Mouse (Mus musculus) spleen, postnatal 36 days (tissue): Measurements from ENCODE around the gene Greb1.
A peak's percentile ranks its signal among the peaks of the same experiment; 100 is the strongest.

Source experiments
- DNase-seq, 2 experiments: peaks; one replicate each; pipeline ENCODE4 v3.0.0; 2022; ENCODE audit warnings: low spot score in 2 of 2, mixed read lengths in 1 of 2

The Greb1 gene

DNA sequence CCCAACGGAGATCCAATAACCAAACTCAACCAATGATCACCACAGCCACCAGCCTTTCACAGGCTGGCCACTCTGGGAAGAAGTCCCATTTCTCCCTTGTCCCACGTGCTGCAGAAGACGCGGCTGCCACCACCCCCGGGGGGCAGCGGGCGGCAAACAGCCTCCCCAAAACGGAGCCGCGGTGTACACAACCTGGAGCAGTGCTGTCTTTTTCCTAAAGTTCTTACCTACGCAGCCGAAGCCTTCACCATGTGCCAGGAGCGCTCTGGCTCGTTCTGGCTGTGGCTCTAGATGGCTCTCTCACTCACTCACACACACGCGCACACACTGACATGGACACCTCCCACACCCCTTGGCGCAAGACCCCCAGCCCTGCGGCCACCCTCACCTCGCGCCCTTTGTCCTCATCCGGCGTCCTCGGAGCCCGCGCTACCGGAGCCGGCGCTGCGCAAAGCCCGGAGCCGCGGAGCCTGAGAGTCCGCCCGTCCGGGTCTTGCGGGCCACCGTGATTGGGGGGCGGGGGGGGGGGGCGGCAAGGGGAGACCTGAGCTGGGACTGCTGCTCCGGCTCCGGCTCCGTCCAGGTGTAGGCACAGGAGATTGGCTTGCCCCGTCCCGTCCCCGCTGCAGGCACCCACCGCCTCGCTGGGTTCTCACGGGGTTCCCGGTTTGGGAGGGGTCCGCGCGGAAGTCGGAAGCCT, at the start of gene Greb1:
Greb1 (minus strand) TSS at position 628 of the 700 bp plus-strand sequence.
- DNase-seq, result no peak

GRCm38 (mm10) chr12:16849821-16850220, 49.1 kb upstream of the Greb1 start:
- no peak for DNase-seq

GRCm38 (mm10) chr12:16848501-16848900, 47.8 kb upstream of the Greb1 start:
- DNase-seq, result no peak

DNA sequence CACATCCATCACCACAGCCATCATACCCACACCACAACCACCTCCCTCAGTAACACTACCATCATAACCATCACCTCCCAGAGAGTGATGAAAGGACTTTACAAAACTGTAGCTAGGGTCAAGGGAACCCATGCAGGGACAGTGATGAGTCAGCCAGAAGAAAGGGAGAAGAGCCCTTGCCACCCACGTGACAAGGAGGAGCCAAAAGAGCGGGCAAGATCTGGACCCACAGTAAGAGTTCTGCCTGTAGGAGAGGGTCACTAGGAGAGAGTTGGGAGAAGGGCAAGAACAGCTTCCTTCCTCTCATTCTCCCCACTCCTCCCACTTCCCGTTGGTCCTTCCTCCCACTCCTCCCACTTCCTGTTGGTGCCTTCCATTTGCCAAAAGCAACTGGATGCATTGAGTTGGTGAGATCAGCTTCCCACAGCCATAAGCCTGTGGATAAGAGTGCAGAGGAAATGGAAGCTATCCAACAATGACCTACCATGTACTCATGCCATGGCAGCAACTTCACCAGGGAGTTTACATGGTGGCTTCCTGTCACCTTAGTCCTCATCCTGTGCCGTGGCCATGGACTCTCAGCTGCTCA, 46.6 kb upstream of the Greb1 start:
- no peak for DNase-seq

- DNase-seq, result no peak
Measured at GRCm38 (mm10) chr12:16844623-16845592, 44.2 kb upstream of the Greb1 start.

DNA sequence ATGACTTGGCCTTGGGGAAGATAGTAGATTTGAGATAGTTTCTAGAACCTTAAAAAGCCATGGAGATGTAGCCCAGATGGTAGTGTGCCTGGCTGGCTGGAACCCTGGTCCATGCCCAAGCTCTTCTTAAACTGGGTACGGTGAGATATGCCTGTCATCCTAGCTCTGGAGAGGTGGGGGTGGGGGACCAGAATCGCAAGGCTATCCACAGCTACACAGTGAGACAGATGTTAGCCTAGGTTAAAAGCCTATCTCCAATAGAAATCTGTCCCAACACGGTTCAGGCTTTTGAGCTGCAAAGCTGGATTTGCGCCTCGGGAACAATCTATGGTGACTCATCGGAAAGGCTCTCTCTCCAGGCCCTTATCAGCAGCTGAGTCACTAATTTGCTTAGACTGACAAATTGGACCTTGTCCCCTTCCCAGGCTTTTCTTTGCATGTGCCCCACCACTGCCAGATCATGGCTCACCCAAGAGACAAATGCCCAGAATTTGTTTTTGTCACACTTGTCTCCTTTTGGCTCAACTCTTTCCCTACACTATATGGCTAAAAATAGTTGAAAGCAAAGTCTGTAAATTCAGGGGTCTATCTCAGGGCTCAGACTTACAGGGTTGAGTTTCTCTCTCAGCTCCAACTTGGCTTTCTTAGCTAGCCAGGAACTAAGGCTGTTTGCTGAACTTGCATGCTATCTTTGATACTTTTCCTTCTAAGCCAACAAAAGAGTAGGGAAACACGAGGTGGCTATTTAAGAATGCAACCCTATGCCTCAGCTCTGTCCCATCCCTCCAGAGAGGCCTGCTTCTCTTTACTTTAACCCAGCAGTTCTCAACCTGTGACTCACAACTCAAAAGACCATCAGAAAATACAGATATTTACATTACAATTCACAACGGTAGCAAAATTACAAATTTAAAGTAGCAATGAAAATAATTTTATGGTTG, 40.4 kb upstream of the Greb1 start:
- no peak for DNase-seq

- no peak for DNase-seq
Measured at GRCm38 (mm10) chr12:16837766-16838165, 37.1 kb upstream of the Greb1 start.

GRCm38 (mm10) chr12:16836188-16836587, 35.5 kb upstream of the Greb1 start:
- DNase-seq, result no peak

- DNase-seq, result no peak
Measured at GRCm38 (mm10) chr12:16834701-16835100, 34.0 kb upstream of the Greb1 start.

- DNase-seq, result no peak
Measured at GRCm38 (mm10) chr12:16831071-16831470, 30.4 kb upstream of the Greb1 start.

DNA sequence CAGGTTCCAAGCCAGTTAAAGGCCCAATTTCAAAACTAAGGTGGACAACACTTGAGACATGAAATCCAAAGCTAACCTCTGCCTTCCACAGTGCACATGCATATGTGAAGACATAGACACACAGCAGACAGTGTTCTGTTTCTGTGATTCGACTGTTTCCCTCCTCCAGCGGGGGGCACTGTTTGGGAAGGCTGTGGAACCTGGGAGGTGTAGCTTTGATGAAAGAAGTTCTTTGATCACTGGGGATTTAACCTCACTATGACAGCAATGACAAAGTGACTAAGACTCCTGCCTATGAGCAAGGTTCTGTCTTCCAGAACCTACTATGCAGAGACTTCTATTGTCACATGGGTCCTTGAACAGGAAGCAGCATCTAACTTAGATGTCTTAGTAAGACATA, 29.1 kb upstream of the Greb1 start:
- DNase-seq, result no peak

GRCm38 (mm10) chr12:16828505-16828904, 27.8 kb upstream of the Greb1 start:
- DNase-seq, result peak; percentile 11 to 24

DNA sequence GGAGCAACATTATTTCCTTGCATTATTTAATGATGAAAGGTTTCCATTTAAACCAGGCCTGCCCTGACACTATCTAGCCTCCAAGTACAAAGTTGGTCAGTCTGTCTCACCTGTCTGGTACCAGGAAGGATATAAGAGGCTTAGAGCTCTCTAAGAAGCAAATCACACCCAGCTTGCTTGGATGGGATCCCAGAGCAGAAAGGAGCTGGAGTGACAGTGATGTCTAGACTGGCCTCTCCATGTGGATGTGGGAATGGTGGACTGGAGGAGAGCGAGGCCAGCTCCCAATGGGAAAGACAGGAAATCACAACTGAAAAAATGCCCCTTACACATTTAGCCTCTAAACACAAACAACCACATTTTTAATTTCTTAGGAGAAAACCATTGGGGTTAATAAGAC, 23.0 kb upstream of the Greb1 start:
- DNase-seq, result no peak

DNA sequence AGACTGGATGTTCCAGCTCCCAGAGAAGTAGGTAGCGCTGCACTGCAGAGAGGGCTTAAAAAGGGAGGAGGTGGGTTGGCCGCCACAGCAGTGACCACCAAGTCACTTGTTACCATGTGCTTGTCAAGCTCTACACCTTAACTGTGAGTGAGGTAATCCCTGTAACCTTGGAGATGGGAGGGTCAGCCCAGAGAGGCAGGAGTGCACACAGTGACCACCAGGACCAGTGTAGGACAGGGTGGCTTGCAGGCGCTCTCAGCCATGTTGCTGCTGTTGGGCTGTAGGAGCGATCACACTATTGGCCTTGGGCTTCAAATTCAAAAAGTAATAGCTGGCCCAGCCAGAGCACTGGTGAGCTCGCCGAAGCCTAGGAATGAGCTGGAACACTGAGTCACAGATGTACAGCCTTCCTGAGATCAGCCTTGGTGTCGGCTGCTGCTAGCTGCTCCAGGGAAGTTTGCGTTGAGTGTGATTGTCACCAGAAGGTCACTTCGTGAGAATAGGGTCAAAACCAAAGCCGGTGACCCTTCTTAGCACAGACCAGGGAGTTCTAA, 21.6 kb upstream of the Greb1 start:
- DNase-seq, result no peak

GRCm38 (mm10) chr12:16820761-16821160, 20.1 kb upstream of the Greb1 start:
- no peak for DNase-seq

- DNase-seq, result no peak
Measured at GRCm38 (mm10) chr12:16818513-16818912, 17.8 kb upstream of the Greb1 start.

DNA sequence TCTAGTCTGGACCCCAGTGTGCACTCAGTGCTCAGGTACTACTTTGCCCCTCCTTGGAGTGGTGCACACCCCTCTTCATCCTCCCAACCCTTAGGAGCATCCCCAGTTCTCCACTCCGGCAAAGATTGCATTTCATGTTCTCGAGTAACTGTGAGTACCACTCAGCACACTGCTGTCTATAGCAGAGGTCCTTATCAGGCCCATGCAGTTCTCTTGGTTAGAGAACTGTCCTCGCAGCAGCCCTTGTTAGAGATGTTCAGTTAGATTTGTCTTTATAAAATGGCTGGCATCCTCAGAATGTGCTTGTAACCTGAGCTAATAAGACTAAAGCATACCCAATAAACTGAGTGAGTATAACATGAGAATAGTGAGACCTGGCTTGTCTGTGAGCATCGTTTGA, 16.5 kb upstream of the Greb1 start:
- no peak for DNase-seq

DNA sequence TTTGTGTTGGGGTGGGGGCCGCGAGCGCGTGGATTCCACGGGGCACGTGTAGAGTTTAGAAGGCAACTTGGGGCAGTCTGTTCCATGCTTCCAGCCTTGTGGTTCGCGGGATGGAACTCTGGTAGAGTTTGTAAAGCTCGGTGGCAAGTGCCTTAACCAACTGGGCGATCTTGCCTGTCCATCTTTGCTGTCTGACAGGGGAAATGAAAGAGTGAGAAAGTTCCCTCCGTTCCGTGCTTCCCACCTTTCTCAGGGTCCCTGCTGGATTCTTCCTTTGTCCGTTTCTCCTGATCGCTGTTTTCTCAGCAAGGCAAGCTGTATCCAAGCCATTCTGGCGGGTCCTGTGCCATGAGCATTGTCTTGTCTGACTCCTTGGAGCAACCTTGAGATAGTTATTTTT, 10.8 kb upstream of the Greb1 start:
- no peak for DNase-seq

DNA sequence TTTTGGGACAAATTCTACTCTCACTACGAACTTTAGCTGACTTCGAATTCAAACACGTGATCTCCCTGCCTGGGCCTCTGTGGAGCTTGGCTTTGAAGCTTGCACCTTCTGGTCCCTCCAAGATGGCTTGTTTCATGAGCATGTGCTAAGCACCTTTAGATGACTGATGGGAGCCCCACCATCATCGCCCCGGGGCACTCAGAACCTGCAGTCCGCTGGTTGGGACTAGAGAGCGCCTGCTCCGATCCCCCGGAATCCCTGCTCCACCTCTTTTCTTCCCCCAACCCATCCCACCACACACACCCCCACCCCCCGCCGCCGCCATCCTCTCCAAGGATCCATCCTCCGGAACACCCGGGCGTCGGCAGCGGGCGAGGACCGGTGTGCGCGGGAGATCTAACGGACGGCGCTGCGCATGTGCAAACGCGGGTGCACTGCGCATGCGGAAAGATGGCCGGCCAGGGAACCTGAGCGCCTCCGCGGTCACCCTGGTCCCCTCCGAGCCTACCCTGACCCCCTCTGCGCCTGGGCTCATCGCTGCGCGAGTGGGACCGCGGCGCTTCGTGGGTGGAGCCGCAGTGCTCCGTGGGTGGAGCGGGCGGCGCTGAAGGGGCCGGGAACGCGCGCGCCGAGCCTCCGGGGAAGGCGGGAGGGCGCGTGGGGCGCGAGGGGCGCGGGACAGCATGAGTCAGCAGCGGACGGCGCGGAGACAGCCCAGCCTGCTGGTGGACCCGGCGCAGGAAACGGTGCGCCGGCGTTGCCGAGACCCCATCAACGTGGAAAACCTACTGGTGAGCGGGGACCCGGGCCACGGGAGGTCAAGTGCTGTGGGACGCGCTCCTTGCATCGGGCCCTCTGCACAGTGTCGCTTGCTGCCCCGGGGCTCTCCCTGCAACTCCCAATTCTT, 10.1 kb upstream of the Greb1 start, which contains the start of gene E2f6:
E2f6 (plus strand) TSS at position 439 of the 907 bp plus-strand sequence.
- DNase-seq, result peak; percentile 68 to 69

DNA sequence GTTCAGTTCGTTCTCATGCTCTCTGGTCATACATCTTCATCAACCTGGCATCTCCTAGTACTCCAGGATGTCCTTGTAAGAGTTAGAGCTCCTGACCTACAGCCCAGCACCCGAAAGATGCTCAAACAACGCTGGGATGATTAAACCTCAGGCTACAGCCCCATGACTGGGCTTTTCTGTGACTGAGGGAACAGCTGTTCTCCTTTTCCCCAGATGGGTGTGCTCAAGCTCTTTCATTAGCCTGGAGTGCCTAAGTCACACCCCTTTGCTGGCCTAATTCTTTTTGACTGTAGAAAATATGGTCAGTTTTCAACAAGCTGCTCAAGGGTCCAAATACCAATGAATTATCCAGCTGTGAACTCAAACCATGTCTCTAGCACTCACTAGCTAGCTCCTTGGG, 7.4 kb upstream of the Greb1 start:
- DNase-seq, result peak; percentile 18 to 19
